Mouse (Mus musculus) frontal cortex, adult (tissue): ENCODE measurements around the gene Lhfpl2.
A peak's percentile ranks its signal among the peaks of the same experiment; 100 is the strongest.

Experiments
- ATAC-seq: cut with Nextera tagmentation; 2 replicates; pipeline ENCODE4 v1.9.2; 2017; ENCODE audit warnings: mild to moderate bottlenecking, moderate library complexity, mixed read lengths; ENCODE audit not compliant: low TSS enrichment

Lhfpl2 gene

DNA sequence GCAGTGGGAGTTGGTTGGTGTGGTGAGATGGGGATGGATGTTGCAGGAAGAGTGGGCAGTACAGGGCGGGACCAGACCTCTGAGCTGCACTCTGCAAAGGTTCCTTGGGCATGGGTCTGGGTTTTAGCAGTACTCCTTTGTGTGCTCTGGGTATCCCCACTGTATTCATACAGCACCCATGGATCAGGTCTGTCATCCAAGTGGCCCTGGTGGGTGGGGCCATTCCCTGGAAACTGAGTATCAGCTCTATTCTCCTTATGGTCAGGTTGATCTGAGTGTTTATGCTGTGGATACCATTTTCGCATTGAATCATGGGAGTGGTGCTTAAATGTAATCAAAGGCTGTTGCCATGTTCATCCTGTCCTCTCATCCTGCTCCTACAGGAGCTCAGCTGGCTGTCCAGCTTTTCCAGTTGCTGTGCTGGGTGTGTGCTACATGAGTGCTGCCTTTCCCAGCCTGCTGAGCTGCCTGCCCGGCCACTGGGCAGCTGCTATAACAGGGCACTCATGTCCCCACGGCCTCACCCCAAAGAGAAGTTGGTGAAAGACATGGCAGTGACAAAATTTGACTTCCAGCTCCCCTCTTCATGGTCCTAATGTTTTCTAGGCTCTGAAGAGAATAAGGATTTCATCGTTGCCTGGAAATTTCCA lies 9.2 kb downstream of the Lhfpl2 start:
- ATAC-seq, result no peak

DNA sequence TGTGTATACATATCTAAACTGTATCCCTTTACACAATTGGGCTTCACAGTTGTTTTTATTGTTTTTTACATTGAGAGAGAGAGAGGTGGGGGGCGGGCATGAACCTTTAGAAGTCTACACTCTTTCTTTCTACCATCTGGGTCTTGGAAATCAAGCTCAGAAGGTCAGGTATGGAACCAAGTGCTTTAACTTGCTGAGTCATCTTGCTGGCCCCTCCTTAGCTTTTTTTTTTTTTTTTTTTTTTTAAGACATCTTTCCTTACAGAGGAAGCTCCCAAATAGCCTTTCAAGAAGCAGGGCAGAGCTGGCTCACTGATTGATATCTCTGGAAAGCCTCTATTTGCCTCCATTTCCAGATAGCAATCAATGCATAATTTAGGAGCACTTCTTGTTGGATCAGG lies 10.7 kb downstream of the Lhfpl2 start:
- ATAC-seq, result no peak

DNA sequence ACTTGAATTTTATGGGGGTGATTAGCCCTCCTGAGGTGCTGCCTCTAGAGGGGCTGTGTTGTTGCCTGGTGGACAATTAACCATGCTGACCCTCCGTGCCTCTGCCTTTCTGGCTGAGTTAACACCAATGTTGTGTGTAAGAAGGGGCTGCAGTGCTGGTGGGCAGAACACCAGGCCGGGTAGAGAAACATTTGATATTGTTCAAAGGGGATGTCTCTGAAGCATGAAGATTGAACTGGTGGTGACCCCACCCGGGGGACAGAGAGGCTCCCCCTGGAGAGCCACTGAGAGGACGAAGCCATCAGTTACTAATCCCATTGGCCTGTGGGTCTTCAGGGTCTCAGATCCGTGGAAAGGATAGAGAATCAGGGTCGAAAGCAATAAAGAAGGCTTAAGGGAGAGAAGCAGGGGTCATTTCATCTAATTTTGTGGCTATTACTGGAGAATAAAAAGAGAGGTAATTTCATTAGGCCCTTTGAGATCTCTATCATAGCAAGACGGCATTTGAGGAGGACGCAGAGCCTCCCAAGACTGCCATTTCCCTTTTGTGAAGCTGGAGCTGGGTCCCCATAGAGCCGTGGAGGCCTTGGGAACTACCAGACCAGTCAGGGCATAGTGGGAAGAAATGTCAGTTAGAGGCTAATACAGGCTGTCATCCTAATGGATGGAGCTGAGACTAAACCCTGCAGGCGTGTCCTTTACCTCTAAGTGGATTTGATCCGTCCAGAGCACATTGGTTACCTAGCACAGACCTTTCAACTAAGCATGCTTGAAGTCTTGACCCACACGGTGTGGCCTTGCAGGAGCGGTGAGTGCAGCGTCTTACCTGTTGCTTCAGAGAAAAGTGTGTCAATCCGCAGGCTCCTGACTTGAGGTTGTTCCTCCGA lies 12.1 kb downstream of the Lhfpl2 start:
- ATAC-seq, result no peak

DNA sequence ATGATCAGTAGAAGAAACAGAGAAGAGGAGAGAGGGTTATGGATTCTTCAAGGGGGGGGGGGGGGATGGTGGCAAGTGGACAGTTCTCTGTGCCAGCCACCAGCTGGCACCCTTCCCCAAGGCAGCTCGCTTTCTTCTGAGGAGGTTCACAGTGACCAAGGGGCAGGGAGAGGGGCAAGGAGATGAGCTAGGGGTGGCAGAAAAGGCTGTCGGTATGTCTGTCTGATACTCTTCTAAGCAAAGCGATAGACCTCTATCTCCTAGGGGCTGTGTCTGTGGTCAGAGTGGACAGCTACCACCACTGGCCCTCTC lies 12.7 kb downstream of the Lhfpl2 start:
- no peak for ATAC-seq

DNA sequence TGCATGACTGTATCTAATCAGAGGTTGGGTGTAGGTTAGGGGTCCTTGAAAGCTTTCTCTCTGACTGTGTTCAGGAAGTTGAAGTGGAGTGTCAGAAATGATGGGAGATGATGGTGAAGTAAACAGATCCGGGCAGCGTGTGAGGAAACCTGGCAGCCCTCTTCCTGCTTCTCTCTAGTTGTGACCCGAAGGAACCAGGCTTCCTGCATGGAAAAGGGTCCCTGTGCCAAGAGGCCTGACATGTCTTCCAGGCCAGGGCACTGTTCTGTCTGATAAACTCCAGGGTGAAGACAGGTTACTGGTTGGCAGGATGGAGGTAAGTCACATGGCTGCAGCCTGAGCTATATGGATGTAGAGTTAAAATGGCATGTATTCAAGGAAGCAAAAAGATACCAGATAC lies 13.3 kb downstream of the Lhfpl2 start:
- ATAC-seq, result no peak

DNA sequence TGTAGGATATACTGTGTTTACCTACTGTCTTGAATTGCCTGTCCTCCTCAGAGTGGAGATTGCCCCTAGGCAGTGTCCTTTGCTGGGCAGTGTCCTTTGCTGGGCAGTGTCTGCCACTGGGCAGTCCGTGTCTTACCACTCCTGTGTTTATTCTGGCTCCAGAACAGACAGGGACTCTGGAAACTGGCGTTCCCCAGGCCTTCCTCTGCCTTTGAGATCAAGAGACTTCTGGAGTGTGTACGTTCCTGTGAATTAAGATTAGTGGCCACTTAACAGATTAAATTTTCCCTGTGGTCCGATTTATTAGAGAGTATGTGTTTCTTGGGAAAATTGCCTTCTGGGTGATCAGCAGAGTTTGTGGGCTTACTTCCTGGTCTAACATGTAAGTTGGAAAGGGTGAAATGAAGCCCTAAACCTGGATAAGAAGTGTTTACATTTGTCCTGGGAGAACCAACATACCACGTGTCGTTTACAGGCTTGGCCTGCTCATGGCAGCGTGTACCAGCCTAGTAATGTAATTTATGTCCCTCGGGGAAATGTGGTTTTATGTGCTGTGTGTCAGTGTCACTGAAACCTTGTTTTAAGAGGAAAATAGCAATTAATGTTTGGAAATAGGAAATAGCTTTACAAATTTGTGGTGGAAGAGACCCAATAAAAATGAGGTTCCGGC lies 15.6 kb downstream of the Lhfpl2 start:
- ATAC-seq, result no peak

DNA sequence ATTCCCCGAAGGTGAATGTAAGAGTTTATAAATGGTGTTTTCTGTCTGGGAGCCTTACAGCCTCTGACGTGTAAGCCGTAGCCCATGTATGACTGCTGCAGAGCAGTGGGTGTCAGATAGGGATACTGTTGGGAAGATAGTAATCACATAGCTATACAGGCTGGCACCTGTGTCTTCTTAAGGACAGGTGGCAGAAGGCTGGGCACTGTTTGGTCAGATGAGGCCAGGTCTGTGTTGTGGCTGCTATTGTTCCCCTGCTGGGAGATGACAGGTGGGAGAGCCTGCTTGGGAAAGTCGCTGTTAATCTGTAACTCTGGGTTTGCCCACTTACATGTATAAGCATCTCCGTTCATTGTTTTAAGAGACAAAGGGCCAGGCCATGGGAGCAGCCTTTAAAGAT lies 16.1 kb downstream of the Lhfpl2 start:
- ATAC-seq, result no peak

DNA sequence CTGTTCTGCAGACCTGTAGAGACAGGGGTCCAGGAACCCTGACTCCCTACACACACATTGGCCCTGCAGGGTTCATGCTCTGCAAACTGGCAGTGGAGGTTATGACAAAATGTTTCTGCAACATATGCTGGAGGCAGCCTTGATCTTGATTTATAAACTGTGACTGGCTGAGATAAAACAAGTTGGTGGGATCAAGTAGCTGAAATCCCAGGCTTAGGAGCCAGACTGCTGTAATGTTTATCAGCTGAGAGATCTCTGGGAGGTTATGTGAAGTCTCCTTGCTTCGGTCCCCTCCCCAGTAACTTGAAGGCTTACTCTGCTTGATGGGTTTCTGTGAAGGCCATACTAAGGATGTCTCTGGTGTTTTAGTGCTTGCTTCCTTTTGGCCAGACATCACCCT lies 17.6 kb downstream of the Lhfpl2 start:
- peak; percentile 6; the same call in 1 of the 2 replicates for ATAC-seq

DNA sequence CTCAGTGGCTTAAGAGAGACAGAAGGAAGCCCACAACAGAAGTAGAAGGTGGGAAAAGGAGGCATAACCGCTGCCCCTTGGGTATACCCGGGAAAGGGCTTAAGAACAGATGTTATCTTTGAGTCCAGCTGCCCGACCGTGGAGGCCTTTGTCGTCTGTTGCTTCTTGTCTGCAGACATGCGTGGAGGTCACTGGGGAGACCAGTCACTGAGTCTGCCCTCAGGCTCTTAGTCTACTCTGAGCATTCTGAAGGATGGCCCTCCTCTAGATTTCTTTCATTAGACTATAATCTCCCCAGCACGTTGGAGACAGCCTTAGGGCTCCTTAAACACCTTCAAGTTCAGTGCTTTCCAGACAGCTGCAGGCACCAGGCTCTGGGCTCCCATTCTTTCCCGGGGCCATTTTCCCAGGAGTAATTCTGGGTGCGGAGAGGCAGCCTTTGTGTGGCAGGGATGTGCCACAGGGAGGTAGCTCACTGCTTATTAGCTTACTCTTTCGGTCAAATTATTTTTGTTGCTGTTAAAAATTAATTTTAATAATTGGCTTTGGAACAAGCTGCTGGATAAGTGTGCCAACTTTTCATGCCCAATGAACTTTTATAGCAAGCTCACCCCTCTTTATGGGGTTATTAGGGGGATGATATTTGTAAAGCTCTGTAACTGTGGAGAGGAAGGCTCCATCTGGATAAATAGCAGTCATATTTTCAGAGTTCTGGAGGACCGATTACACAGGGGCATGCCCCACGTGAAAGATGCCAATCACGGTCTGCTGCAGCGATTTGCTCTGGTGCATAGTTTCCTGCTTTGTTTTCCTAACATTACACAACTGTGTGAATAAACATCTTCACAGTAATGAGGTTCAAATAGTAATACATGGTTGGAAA lies 19.8 kb downstream of the Lhfpl2 start:
- no peak for ATAC-seq

DNA sequence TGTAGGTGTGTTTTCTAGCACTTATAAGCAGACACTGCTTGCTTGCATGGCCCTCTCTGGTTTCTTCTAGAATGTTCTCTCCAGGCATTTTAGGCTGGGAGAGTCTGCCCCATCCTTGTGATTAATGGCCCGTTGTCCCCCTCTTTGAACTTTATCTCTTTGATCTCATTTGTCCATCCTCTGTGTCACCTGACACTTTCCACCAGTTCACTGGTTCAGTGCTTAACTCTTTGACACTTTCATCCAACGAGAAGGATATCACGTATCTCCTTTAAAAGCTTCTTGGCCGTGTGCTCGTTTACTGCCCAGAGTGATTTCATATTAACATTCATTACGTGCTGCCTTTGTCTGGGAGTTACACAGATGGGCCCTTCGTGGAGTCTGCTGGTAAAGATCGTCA lies 25.6 kb downstream of the Lhfpl2 start:
- no peak for ATAC-seq

DNA sequence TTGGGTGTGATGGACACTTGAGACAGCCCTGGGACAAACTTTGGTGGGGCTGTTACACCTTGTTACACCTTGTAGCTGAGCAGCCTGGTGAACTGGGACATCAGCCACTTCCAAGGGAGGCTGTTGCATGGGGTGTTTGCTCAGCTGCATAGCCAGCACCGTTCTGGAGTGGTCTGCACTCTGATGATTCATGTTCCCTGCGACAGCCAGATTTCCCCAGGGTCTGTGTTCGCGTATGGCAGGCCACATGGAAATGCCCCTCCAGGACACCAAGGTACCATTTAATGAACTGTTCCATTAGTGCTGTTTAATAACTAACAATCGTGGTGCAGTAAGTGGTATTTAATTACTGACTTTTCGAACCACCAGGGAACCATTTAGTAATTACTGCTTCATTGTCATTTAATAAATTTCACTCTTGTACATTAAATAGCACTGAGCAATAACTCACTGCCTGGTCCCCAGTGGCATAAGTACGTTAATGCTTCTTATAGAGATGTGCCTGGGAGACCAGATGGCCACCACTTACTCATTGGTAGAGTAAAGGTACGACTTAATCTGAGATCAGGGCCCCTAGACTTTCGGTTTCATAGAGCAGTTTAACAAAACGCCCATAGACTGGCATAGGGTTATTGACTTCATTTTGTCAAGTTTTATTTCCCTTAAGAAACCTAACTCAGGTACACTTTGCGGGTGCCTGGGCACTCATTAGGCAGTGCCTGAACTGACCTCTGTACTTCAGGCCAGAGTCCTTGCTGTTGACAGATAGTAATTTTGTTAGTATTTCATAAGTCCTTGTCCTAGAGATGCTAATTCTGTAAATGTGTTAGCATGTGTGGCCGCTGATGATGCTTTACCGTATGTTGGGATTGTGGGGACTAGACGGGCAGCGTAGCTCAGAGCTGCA lies 26.9 kb downstream of the Lhfpl2 start:
- ATAC-seq, result no peak

DNA sequence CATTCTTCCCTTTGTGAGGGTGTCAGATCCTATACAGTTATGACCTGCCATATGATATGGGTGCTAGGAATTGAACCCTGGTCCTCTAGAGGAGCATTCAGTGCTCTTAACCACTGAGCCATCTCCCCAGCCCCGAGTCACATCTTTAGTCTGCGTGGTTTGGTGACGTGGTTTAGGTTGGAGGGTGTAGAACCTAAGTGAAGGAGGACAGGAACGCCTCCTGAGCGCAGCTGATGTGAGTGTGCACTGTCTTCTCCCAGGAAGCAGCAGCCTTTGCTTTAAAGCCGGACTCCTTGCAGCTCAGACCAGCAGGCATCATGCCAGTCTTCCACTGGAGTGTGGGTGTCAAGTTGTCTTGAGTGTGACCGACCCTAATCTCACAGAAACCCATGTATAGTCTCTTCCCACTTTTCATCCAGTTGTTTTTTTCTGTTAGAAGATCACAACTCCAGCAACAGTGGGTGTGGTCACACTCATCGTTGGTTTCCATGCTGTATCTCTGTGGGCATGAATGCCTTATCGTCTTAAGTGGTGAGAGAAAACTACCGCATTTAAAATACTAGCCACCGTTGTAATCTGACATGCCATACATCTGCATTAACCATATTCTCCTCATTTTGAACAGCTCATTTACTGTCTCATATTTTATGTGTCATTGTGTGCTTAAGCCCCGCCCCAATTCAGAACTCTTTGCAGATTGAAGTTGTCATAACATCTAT lies 28.7 kb downstream of the Lhfpl2 start:
- no peak for ATAC-seq

DNA sequence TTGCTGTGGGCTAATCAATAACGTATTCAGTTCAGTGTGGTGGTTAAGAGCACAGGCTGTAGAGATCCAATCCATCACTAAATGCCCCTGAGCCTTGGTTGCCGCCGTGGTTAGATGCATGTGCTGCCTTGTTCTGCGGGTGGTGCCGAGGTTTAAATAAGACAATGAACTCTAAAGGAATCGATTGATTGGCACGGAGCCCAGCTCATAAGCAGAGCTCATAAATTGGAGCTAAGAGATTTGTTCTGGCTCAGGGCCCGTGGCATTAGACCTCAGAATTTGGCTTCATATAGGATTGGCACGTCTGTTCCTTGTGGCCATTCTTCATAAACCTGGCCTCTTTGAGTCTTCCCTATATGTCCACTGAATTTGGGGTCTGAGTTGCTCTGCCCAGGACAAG lies 29.5 kb downstream of the Lhfpl2 start:
- ATAC-seq, result no peak

DNA sequence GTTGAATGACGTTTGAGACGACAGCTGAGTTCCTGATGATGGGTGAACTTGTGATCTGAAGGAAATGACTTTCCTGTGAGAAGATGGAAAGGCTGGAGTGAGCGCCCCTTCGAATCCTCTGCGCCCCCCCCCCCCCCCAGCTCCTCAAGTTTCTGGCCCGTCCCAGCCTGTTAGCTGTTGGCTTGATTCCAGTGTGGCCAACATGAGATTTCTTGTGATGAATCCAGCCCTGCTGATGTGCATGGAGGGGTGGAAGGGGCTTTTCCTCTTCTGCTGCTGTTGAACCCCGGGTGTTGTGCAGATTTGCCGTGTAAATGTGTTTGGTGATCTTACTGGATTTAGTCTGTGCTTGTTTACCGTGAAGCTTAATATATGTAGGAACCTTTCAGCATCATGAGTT lies 31.2 kb downstream of the Lhfpl2 start:
- ATAC-seq, result no peak

DNA sequence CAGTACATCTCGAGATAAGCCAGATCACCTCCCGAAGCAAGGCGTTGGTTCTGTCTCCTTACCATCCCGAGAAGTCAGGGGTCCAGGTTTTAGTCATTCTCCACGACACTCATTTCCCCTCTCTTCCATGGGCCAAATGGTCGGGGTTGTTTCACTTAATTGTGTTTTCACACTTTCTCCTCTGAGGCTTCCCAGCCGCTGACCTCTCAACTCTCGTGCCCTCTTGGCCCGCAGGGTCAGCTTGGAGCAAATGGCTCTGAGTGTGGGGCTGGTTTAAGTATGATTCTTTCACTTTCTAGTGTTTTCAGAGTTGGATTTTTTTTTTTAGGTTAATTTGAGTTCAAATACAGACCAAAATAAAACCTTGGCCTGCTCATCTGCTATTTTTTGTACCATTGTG lies 31.7 kb downstream of the Lhfpl2 start:
- no peak for ATAC-seq

DNA sequence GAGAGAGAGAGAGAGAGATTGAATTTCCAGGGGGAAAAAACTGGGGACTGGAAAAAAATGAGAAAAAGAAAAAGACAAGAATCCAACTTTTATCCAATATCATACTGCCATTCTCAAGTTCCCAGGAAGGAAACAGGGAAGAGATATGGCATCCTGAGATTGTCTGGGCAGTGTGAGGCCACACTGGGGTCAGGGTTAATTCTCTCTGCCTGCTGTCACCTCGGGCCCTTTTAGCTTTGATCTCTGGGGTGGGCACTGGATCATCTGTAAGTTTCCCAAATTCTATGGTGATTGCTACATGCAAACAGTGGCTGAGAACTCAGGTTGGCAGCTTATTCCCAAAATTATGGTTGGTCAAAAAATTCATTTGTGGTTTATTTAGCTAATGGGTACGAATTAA lies 33.8 kb downstream of the Lhfpl2 start:
- ATAC-seq, result no peak

DNA sequence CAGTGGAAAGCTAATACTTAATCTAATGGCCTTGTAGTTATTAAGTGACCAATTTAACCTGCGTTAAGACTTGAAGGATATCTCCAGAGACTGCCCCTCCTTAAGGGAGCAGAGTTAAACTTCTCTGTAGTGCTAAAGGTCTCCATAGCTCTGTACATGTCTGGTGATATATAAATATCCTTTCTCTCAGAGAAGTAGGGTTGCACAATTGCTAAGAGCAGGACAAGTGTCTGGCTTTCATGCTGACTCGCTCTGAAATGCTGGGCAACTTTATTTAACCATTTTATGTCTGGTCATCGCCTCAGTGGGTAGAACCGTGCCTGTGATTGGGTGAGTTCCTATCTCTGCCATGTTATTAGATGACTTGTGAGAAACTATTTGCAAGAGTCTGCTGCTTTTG lies 36.6 kb downstream of the Lhfpl2 start:
- ATAC-seq, result no peak

DNA sequence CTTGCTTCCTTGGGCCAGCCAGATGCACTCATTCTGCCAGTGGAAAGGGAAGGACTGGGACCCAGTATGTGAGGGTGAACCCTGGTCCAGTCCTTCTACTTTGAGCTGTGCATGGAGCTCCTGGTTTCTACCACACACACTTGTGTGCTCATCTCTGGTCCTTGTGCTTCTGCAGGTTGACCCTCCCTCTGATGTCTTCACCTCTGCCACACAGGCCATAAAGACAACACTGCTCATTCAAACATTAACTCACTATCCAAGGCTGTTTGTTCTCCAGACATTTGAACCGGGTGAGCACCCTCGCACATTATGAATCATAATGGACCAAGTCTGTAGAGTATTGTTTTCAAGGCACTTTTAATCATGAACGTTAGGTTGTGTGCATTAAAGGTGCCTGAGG lies 37.0 kb downstream of the Lhfpl2 start:
- ATAC-seq, result no peak

DNA sequence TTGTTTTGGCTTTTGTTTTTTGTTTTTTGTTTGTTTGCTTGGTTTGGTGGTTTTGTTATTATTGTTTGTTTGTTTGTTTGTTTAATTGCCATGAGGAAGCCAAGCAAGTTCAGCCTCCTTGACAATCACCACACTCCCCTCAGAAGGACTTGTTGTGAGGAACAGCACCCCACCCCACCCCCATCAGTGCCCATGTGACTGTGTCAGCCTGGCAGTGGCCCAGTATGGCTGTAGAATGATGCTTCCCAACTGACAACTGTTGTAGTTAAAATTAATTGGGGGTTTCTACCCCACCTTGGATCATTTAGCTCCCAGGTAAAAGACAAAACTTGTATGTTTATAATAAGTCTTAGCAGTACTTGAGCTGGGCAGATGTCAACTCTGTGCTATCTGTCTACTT lies 37.6 kb downstream of the Lhfpl2 start:
- no peak for ATAC-seq

DNA sequence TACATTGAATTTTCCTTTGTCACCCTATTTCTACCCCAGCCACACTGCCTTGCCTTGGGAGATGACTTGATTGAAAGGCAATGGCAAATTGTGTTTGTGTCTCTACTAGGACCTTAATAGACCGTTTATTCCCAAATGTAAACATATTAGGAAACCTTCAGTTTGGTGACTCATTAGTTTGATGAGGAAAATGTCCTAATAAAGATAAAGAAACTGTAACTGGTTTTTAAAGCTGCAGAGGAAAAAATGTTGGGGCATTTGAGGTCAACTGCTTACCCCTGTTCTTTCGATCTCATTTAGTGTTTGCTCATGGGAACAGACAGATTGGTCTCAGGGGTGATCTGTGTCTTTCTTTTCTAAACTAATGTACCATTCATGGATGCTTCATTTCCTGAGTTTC lies 40.1 kb downstream of the Lhfpl2 start:
- no peak for ATAC-seq
